Mouse (Mus musculus): ENCODE data around the gene Max. TPM values are rescaled to one million over a fixed set of nuclear protein-coding genes. Genes with fewer than 3 reads are reported as not detected.
A peak's percentile ranks its signal among the peaks of the same experiment; 100 is the strongest.

The Max gene
- total and polyA plus RNA-seq, 3 experiments = 27.0 to 76.2 (median 65.6) TPM

- DNase-seq = peak in 1 of 2 experiments; percentile 58
- intact Hi-C loops (cut with DNase I) = no loop called here
These were observed 30.0 kb downstream of the Max start for GRCm38 (mm10) chr12:76931739-76932687.

GRCm38 (mm10) chr12:76930177-76930576, 31.8 kb downstream of the Max start:
- intact Hi-C loops (cut with DNase I) = no loop called here
- TF ChIP-seq POLR2A (IDR thresholded peaks at IDR 0.05; ENCODE audit: insufficient read depth, low read depth, low read length) (no peak), CTCF (IDR thresholded peaks at IDR 0.05) (no peak), EP300 (IDR thresholded peaks at IDR 0.05; ENCODE audit: insufficient read depth, low read depth, low read length) (no peak)
- no peak for DNase-seq
- Histone ChIP-seq H3K79me2 (replicated peaks; ENCODE audit: control insufficient read depth, insufficient read depth, low read length) (no peaks in the 10 kb centered on the region), H3K27me3 (ENCODE audit: control insufficient read depth, insufficient read depth, low read length) (no peaks in the 10 kb centered on the region), H3K9ac (ENCODE audit: low read depth, low read length) (no peak overlapping the region), H3K4me1 (ENCODE audit: control insufficient read depth, insufficient read depth, low read length) (peaks cover 14% of the 10 kb centered on the region), H3K36me3 (ENCODE audit: control insufficient read depth, insufficient read depth, low read length) (peaks cover 2% of the 10 kb centered on the region), H3K4me3 (no peak overlapping the region), H3K27ac (peak overlapping the region; percentile 86)
- 65% methylated on average over 6 of the region's 6 CpGs for WGBS

More at GRCm38 (mm10) chr12:76931739-76932687, 30.0 kb downstream of the Max start:
- Histone ChIP-seq H3K79me2 (replicated peaks; ENCODE audit: control insufficient read depth, insufficient read depth, low read length) (no peaks in the 10 kb centered on the region), H3K27ac (peak overlapping the region; percentile 86), H3K36me3 (ENCODE audit: control insufficient read depth, insufficient read depth, low read length) (peaks cover 2% of the 10 kb centered on the region), H3K9ac (ENCODE audit: low read depth, low read length) (no peak overlapping the region), H3K4me3 (no peak overlapping the region), H3K4me1 (ENCODE audit: control insufficient read depth, insufficient read depth, low read length) (peaks cover 7% of the 10 kb centered on the region), H3K27me3 (ENCODE audit: control insufficient read depth, insufficient read depth, low read length) (no peaks in the 10 kb centered on the region)
- WGBS = 43% methylated on average over 14 of the region's 14 CpGs
- peak; percentile 91; the same call in 1 of the 2 replicates for TF ChIP-seq EP300 (IDR thresholded peaks at IDR 0.05; ENCODE audit: insufficient read depth, low read depth, low read length)
- 0 out of 2 replicates have a peak, but pooled peaks have one; percentile 39 for TF ChIP-seq POLR2A (IDR thresholded peaks at IDR 0.05; ENCODE audit: insufficient read depth, low read depth, low read length)
- no peak for TF ChIP-seq CTCF (IDR thresholded peaks at IDR 0.05)

- Histone ChIP-seq H3K27ac (peak overlapping the region; percentile 33; the same call in 1 of the 2 replicates), H3K4me1 (ENCODE audit: control insufficient read depth, insufficient read depth, low read length) (peaks cover 14% of the 10 kb centered on the region), H3K36me3 (ENCODE audit: control insufficient read depth, insufficient read depth, low read length) (peaks cover 1% of the 10 kb centered on the region), H3K9ac (ENCODE audit: low read depth, low read length) (no peak overlapping the region), H3K79me2 (replicated peaks; ENCODE audit: control insufficient read depth, insufficient read depth, low read length) (no peaks in the 10 kb centered on the region), H3K4me3 (no peak overlapping the region), H3K27me3 (ENCODE audit: control insufficient read depth, insufficient read depth, low read length) (no peaks in the 10 kb centered on the region)
- intact Hi-C loops (cut with DNase I) = loop anchor here (5.0 kb wide), 2 partner anchors 35 to 90 kb away; partner anchors contain the start of gene Max
- no peak for TF ChIP-seq POLR2A (IDR thresholded peaks at IDR 0.05; ENCODE audit: insufficient read depth, low read depth, low read length)
- TF ChIP-seq EP300 (IDR thresholded peaks at IDR 0.05; ENCODE audit: insufficient read depth, low read depth, low read length) = no peak
- no peak for TF ChIP-seq CTCF (IDR thresholded peaks at IDR 0.05)
- 63% methylated on average over 10 of the region's 10 CpGs for WGBS
- DNase-seq = no peak
These were observed 34.5 kb downstream of the Max start for GRCm38 (mm10) chr12:76927539-76927938.

- Histone ChIP-seq H3K4me1 (ENCODE audit: control insufficient read depth, insufficient read depth, low read length) (peaks cover 11% of the 10 kb centered on the region), H3K9ac (ENCODE audit: low read depth, low read length) (no peak overlapping the region), H3K79me2 (replicated peaks; ENCODE audit: control insufficient read depth, insufficient read depth, low read length) (no peaks in the 10 kb centered on the region), H3K27ac (peak overlapping the region; percentile 59), H3K36me3 (ENCODE audit: control insufficient read depth, insufficient read depth, low read length) (no peaks in the 10 kb centered on the region), H3K27me3 (ENCODE audit: control insufficient read depth, insufficient read depth, low read length) (no peaks in the 10 kb centered on the region), H3K4me3 (no peak overlapping the region)
- no peak for DNase-seq
- 70% methylated on average over 3 of the region's 3 CpGs for WGBS
- intact Hi-C loops (cut with DNase I) = loop anchor here (5.0 kb wide), 2 partner anchors 35 to 90 kb away; partner anchors contain the start of gene Max
- TF ChIP-seq POLR2A (IDR thresholded peaks at IDR 0.05; ENCODE audit: insufficient read depth, low read depth, low read length) (no peak), EP300 (IDR thresholded peaks at IDR 0.05; ENCODE audit: insufficient read depth, low read depth, low read length) (no peak), CTCF (IDR thresholded peaks at IDR 0.05) (no peak)
These were observed 35.0 kb downstream of the Max start for GRCm38 (mm10) chr12:76927012-76927411.

GRCm38 (mm10) chr12:76926338-76926945, 35.6 kb downstream of the Max start:
- TF ChIP-seq POLR2A (IDR thresholded peaks at IDR 0.05; ENCODE audit: insufficient read depth, low read depth, low read length) = no peak; the same call in 1 of the 2 replicates
- peak; percentile 79; the same call in 1 of the 2 replicates for TF ChIP-seq EP300 (IDR thresholded peaks at IDR 0.05; ENCODE audit: insufficient read depth, low read depth, low read length)
- TF ChIP-seq CTCF (IDR thresholded peaks at IDR 0.05) = no peak
- Histone ChIP-seq H3K4me1 (ENCODE audit: control insufficient read depth, insufficient read depth, low read length) (peaks cover 11% of the 10 kb centered on the region), H3K79me2 (replicated peaks; ENCODE audit: control insufficient read depth, insufficient read depth, low read length) (no peaks in the 10 kb centered on the region), H3K27me3 (ENCODE audit: control insufficient read depth, insufficient read depth, low read length) (no peaks in the 10 kb centered on the region), H3K9ac (ENCODE audit: low read depth, low read length) (no peak overlapping the region), H3K27ac (peak overlapping the region; percentile 59), H3K4me3 (no peak overlapping the region), H3K36me3 (ENCODE audit: control insufficient read depth, insufficient read depth, low read length) (no peaks in the 10 kb centered on the region)
- 43% methylated on average over 10 of the region's 10 CpGs for WGBS
- intact Hi-C loops (cut with DNase I) = loop anchor here (5.0 kb wide), 2 partner anchors 36 to 89 kb away; partner anchors contain the start of gene Max
- DNase-seq = peak; percentile 54 to 75

Data from heart, adult 2 months (tissue).